Mouse (Mus musculus): ENCODE data around the gene Rpl38. TPM values are rescaled to one million over a fixed set of nuclear protein-coding genes. Genes with fewer than 3 reads are reported as not detected.
A peak's percentile ranks its signal among the peaks of the same experiment; 100 is the strongest.

The Rpl38 gene
- total and polyA plus RNA-seq, 2 experiments from 2014 or later = 578 to 954 TPM

DNA sequence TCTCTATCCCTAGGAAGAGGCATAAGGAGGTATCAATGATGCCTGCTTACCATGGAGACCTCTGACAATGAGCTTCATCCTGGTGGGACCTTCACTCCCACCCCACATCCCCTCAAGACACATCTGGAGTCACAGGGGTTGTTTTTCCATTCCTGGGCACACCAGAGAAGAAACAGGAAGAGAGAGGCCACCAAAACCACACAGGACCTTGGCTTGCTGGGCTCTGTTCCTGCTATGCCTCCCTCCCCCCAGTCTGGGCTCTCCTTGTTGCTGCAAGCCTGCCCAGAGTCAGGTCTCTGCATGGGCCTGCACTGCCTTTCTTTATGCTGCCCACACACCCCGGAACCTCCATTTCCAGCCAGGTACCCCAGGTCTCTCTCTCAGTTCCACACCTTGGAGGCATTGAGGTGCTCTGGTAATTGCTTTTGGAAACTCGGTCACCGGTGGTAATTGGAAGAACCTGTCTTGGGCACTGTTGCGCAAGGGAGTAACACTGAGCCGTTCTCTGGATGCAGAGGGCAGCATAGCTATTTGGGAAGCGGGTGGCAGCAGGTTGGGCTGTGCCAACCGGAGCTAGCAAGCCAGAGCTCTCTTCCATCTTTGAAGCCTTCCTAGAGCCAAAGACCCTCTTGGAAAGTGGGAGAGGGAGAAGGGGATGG lies 12.8 kb upstream of the Rpl38 start:
- ATAC-seq = no peak
- Histone ChIP-seq H3K4me1 (ENCODE audit: insufficient read depth, low read length) (no peaks in the 10 kb centered on the region), H3K9ac (replicated peaks; ENCODE audit: low read length) (no peak overlapping the region), H3K27ac (no peak overlapping the region), H3K4me2 (ENCODE audit: low read depth, low read length) (no peak overlapping the region), H3K27me3 (ENCODE audit: insufficient read depth, low read length) (no peaks in the 10 kb centered on the region), H3K4me3 (ENCODE audit: low read length) (no peak overlapping the region), H3K9me3 (ENCODE audit: low read length) (no peaks in the 10 kb centered on the region), H3K36me3 (ENCODE audit: insufficient read depth, low read length) (no peaks in the 10 kb centered on the region)
- TF ChIP-seq CTCF (IDR thresholded peaks at IDR 0.05; ENCODE audit: low read depth) = no peak
- DNase-seq (ENCODE audit: low spot score) = no peak
- 80% methylated on average over 7 of the region's 7 CpGs for WGBS

GRCm38 (mm10) chr11:114656994-114657644 lies 11.2 kb upstream of the Rpl38 start:
- 0 out of 2 replicates have a peak overlapping the region, but pooled peaks have one; percentile 32 for H3K27ac ChIP-seq
- 31% methylated on average over 27 of the region's 27 CpGs for WGBS
- no peaks in the 10 kb centered on the region for H3K27me3 ChIP-seq (ENCODE audit: insufficient read depth, low read length)
- H3K9me3 ChIP-seq (ENCODE audit: low read length) = no peaks in the 10 kb centered on the region
- no peaks in the 10 kb centered on the region for H3K4me1 ChIP-seq (ENCODE audit: insufficient read depth, low read length)
- no peaks in the 10 kb centered on the region for H3K36me3 ChIP-seq (ENCODE audit: insufficient read depth, low read length)
- no peak for TF ChIP-seq CTCF (IDR thresholded peaks at IDR 0.05; ENCODE audit: low read depth)
- H3K4me3 ChIP-seq (ENCODE audit: low read length) = no peak overlapping the region
- peak overlapping the region; percentile 8; the same call in 1 of the 2 replicates for H3K4me2 ChIP-seq (ENCODE audit: low read depth, low read length)
- DNase-seq (ENCODE audit: low spot score) = no peak
- H3K9ac ChIP-seq (replicated peaks; ENCODE audit: low read length) = no peak overlapping the region
- peak; percentile 63 for ATAC-seq

DNA sequence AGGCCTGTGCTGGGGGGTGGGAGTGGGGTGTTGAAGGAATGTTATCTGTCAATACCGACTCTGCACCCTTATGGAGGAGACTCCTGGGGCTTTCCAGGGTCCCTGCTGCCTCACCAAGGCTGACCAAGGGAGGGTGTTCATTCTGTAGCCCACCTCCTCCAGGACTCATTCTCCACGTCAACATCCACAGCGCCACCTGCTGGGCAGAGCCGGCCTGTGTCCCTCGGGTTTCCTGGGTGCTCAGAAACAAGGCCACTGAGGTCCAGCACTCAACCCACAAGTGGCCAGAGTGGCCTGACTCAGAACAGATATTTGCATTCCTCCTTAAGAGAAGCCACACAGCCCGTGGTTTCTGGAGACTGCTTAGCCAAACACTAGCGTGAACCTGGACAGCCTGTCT lies 10.6 kb upstream of the Rpl38 start:
- H3K27me3 ChIP-seq (ENCODE audit: insufficient read depth, low read length) = no peaks in the 10 kb centered on the region
- DNase-seq (ENCODE audit: low spot score) (peak; percentile 77), ATAC-seq (peak; percentile 52)
- peak; percentile 86 for TF ChIP-seq CTCF (IDR thresholded peaks at IDR 0.05; ENCODE audit: low read depth)
- 0 out of 2 replicates have a peak overlapping the region, but pooled peaks have one; percentile 32 for H3K27ac ChIP-seq
- H3K9ac ChIP-seq (replicated peaks; ENCODE audit: low read length) = no peak overlapping the region
- H3K4me3 ChIP-seq (ENCODE audit: low read length) = no peak overlapping the region
- no peaks in the 10 kb centered on the region for H3K9me3 ChIP-seq (ENCODE audit: low read length)
- 20% methylated on average over 7 of the region's 7 CpGs for WGBS
- no peaks in the 10 kb centered on the region for H3K36me3 ChIP-seq (ENCODE audit: insufficient read depth, low read length)
- no peaks in the 10 kb centered on the region for H3K4me1 ChIP-seq (ENCODE audit: insufficient read depth, low read length)
- H3K4me2 ChIP-seq (ENCODE audit: low read depth, low read length) = no peak overlapping the region

DNA sequence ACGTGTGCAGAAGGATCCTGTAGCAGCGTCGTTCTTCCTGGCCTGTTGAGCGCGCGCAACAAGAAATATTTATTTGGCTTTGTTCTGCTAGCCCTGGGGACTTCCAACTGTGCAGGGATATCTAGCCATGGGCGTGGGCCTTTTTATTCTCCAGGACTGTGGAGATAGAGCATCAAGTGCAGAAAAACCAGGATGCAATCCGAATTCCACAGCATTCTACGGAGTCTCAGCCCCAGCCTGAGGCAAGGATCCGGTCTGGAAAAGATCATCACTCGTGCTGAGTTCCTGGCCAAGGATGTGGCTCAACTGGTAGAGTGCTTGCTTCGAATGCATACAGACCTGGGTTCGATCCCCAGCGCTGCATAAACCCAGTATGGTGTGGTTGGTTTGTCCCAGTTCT lies 6.2 kb upstream of the Rpl38 start:
- Histone ChIP-seq H3K4me2 (ENCODE audit: low read depth, low read length) (no peak overlapping the region), H3K27me3 (ENCODE audit: insufficient read depth, low read length) (no peaks in the 10 kb centered on the region), H3K9ac (replicated peaks; ENCODE audit: low read length) (no peak overlapping the region), H3K36me3 (ENCODE audit: insufficient read depth, low read length) (no peaks in the 10 kb centered on the region), H3K4me1 (ENCODE audit: insufficient read depth, low read length) (no peaks in the 10 kb centered on the region), H3K27ac (no peak overlapping the region), H3K4me3 (ENCODE audit: low read length) (no peak overlapping the region), H3K9me3 (ENCODE audit: low read length) (no peaks in the 10 kb centered on the region)
- ATAC-seq = no peak
- no peak for TF ChIP-seq CTCF (IDR thresholded peaks at IDR 0.05; ENCODE audit: low read depth)
- DNase-seq (ENCODE audit: low spot score) = no peak
- 85% methylated on average over 14 of the region's 14 CpGs for WGBS

GRCm38 (mm10) chr11:114662746-114663362 lies 5.5 kb upstream of the Rpl38 start:
- Histone ChIP-seq H3K27ac (no peak overlapping the region), H3K27me3 (ENCODE audit: insufficient read depth, low read length) (no peaks in the 10 kb centered on the region), H3K4me2 (ENCODE audit: low read depth, low read length) (no peak overlapping the region), H3K4me3 (ENCODE audit: low read length) (no peak overlapping the region), H3K9ac (replicated peaks; ENCODE audit: low read length) (no peak overlapping the region), H3K9me3 (ENCODE audit: low read length) (no peaks in the 10 kb centered on the region), H3K4me1 (ENCODE audit: insufficient read depth, low read length) (no peaks in the 10 kb centered on the region), H3K36me3 (ENCODE audit: insufficient read depth, low read length) (no peaks in the 10 kb centered on the region)
- DNase-seq (ENCODE audit: low spot score) (peak; percentile 80), ATAC-seq (peak; percentile 57)
- 27% methylated on average over 6 of the region's 6 CpGs for WGBS
- TF ChIP-seq CTCF (IDR thresholded peaks at IDR 0.05; ENCODE audit: low read depth) = peak; percentile 91

DNA sequence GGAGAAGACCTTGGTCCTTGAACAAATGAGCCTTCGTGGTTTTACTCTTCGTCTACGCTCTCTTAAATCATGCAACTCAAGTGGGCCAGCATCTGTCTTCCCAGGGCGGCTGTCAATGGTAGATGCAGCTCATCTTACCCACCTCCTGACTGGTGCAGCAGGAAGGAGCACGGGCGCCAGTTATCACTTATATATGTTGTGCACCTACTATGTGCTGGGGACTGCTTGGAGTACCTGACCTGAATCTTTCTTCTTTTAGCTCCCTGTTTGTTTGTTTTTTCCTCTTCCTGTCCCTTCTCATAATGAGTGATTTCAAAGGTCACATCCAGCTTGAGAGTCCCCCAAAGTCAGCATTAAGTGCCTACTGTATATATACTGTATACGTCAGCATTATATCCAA lies 4.2 kb upstream of the Rpl38 start:
- DNase-seq (ENCODE audit: low spot score) = no peak
- Histone ChIP-seq H3K4me2 (ENCODE audit: low read depth, low read length) (no peak overlapping the region), H3K27me3 (ENCODE audit: insufficient read depth, low read length) (no peaks in the 10 kb centered on the region), H3K27ac (no peak overlapping the region), H3K9me3 (ENCODE audit: low read length) (no peaks in the 10 kb centered on the region), H3K4me3 (ENCODE audit: low read length) (no peak overlapping the region), H3K4me1 (ENCODE audit: insufficient read depth, low read length) (no peaks in the 10 kb centered on the region), H3K9ac (replicated peaks; ENCODE audit: low read length) (no peak overlapping the region), H3K36me3 (ENCODE audit: insufficient read depth, low read length) (no peaks in the 10 kb centered on the region)
- TF ChIP-seq CTCF (IDR thresholded peaks at IDR 0.05; ENCODE audit: low read depth) = no peak
- ATAC-seq = no peak
- 79% methylated on average over 7 of the region's 7 CpGs for WGBS

Measured in hindbrain, postnatal 0 days (tissue).